Mouse (Mus musculus) heart, adult 2 months (tissue): ENCODE measurements at regions not wholly inside any gene's neighbourhood (a gene's known extent, or its start where the extent isn't known, plus 50 kb on each side); places are given as distances from the start of the nearest gene placed in this dataset.

ENCODE experiments used
- DNase-seq, 2 experiments: peaks; one replicate each; pipeline ENCODE4 v3.0.0; 2021
- H3K27ac ChIP-seq: fragments of 200-600 bp; 2 replicates; pipeline ENCODE4 v1.8.1; 2022
- H3K27me3 ChIP-seq: fragments of 200-500 bp; 2 replicates; pipeline ENCODE4 v1.6.1; 2012; ENCODE audit warnings: mild to moderate bottlenecking, low read length, inconsistent platforms, mixed read lengths; ENCODE audit not compliant: control insufficient read depth, insufficient read depth
- H3K36me3 ChIP-seq: fragments of 200-500 bp; 2 replicates; pipeline ENCODE4 v1.6.1; 2012; ENCODE audit warnings: low read length, inconsistent platforms; ENCODE audit not compliant: control insufficient read depth, insufficient read depth
- H3K4me1 ChIP-seq: fragments of 200-500 bp; 2 replicates; pipeline ENCODE4 v1.6.1; 2011; ENCODE audit warnings: low read length; ENCODE audit not compliant: control insufficient read depth, insufficient read depth
- H3K4me3 ChIP-seq: fragments of 200-600 bp; 2 replicates; pipeline ENCODE4 v1.8.1; 2022
- H3K79me2 ChIP-seq: fragments of 200-500 bp; replicated peaks from 2 replicates; pipeline ENCODE4 v1.6.1; 2012; ENCODE audit warnings: mild to moderate bottlenecking, inconsistent platforms, low read length, moderate library complexity, mixed read lengths; ENCODE audit not compliant: control insufficient read depth, insufficient read depth
- H3K9ac ChIP-seq: fragments of 200-500 bp; 2 replicates; pipeline ENCODE4 v1.6.1; 2012; ENCODE audit warnings: low read depth, mild to moderate bottlenecking, control low read depth, inconsistent platforms, low read length, mixed read lengths
- CTCF ChIP-seq: fragments of 200-600 bp; IDR thresholded peaks from 2 replicates; pipeline ENCODE4 v1.8.1; 2022; ENCODE audit warnings: antibody characterized with exemption, mild to moderate bottlenecking, moderate library complexity
- EP300 ChIP-seq: fragments of 200-500 bp; IDR thresholded peaks from 2 replicates; pipeline ENCODE4 v1.6.1; 2011; ENCODE audit warnings: low read depth, low read length, control low read depth; ENCODE audit not compliant: insufficient read depth
- POLR2A ChIP-seq: fragments of 200-500 bp; IDR thresholded peaks from 2 replicates; pipeline ENCODE4 v1.6.1; 2011; ENCODE audit warnings: mild to moderate bottlenecking, low read depth, low read length, control low read depth; ENCODE audit not compliant: insufficient read depth
- WGBS: fragments of 180-500 bp; shearing (Covaris S2); methylation state at CpG from one replicate; pipeline ENCODE4 v1.1.7; 2018; 5-methylcytosine and 5-hydroxymethylcytosine counted together
- intact Hi-C: fragments of 180-260 bp; cut with DNase I; formaldehyde crosslinking; loops from one replicate; pipeline ENCODE4 v1.15.1; 2025

DNA sequence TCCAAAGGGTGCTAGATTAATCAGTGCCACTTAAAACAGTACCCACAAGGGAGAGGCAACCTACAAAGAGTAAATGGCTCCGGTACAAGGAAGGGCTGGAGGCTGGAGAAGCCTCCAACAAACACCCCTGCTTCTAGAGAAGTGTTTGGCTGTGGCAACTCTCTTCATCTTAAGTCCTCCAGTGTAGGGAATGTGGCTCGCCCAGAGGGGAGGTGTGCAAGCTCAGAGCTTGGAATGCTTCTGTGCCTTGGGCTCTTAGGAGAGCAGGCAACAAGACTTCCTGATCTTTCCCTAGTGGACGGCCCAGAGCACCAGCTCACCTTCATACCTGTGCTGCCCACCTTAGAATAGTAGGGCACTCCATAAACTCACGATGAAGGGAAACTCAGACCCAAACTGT, 92.4 kb downstream of the Fam53a start:
- H3K4me1 ChIP-seq = no peaks in the 10 kb centered on the region
- TF ChIP-seq POLR2A (no peak), EP300 (no peak), CTCF (no peak)
- H3K4me3 ChIP-seq = no peak overlapping the region
- no peak overlapping the region for H3K27ac ChIP-seq
- no peak overlapping the region for H3K9ac ChIP-seq
- DNase-seq = no peak
- WGBS = 69% methylated on average over 4 of the region's 4 CpGs
- H3K79me2 ChIP-seq = no peaks in the 10 kb centered on the region
- intact Hi-C loops = no loop called here
- H3K27me3 ChIP-seq = peaks cover 2% of the 10 kb centered on the region; the same call in 1 of the 2 replicates
- H3K36me3 ChIP-seq = no peaks in the 10 kb centered on the region

DNA sequence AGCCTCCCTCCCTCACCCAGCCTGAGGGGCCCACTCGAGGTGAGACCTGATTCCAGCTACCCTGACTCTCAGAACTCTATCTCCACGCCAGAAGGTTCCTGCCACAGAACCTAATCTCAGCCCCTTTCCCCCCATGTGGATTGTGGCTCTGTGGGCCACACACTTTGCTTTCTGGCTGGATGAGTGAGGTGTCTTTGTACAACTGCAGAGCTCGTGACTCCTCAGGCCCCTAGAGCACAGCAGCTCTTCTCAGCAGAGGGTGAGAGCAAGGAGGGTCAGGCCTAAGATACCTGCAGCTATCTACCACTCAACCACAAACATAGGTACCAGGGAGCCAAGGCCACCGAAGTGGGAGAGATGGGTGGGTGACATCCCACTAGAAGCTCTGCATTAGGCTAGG, 93.2 kb downstream of the Fam53a start:
- no peak for DNase-seq
- no peak for TF ChIP-seq POLR2A
- TF ChIP-seq CTCF = no peak
- no peak for TF ChIP-seq EP300
- Histone ChIP-seq H3K4me3 (no peak overlapping the region), H3K9ac (no peak overlapping the region), H3K4me1 (no peaks in the 10 kb centered on the region), H3K36me3 (no peaks in the 10 kb centered on the region), H3K27ac (no peak overlapping the region), H3K79me2 (no peaks in the 10 kb centered on the region), H3K27me3 (peaks cover 2% of the 10 kb centered on the region; the same call in 1 of the 2 replicates)
- intact Hi-C loops = no loop called here
- 71% methylated on average over 4 of the region's 4 CpGs for WGBS

DNA sequence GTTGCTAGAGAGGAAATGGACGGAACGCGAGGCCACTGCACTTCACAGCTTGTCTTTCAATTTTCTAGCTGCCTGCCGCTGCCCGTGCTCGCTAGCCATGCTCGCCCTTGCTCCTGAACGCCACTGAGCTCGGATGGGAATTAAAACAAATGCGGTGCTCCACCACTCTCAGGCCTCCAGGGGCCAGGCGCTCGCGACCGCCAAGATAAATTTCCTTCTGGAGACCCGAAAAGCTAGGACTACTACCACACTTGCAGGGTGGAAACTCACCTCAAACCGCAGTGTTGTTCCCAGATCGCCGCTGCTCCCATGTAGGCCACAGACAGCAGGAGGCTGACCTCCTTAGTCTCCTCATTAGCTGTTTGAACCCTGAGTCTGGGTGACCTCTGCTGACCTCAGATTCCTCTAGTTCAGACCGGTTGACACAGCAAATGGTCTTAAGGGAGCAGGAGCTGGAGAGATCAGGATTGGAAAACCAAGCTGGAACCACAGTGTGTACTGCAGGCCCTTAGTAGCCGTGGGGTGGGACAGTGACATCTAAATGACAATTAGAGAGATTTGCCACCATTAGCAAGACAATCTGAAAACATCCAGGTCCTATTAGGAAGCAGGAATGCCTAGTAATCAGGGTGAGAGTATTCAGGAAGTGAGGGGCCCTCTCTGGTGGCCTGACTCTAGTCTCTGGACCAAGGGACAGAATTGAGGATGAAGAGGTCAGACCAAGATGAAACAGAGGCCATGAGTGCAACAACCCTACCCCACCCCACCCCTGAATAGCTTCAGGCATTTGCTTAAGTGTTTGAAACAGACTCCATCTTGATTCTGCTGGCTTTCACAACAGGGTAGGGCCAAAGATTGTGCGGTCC, 94.1 kb downstream of the Fam53a start:
- WGBS = 34% methylated on average over 21 of the region's 21 CpGs
- no peak overlapping the region for H3K4me3 ChIP-seq
- H3K4me1 ChIP-seq = no peaks in the 10 kb centered on the region
- intact Hi-C loops = no loop called here
- peaks cover 2% of the 10 kb centered on the region; the same call in 1 of the 2 replicates for H3K27me3 ChIP-seq
- no peak overlapping the region for H3K9ac ChIP-seq
- TF ChIP-seq EP300 = no peak
- no peak for TF ChIP-seq POLR2A
- no peak for TF ChIP-seq CTCF
- no peak overlapping the region for H3K27ac ChIP-seq
- H3K36me3 ChIP-seq = no peaks in the 10 kb centered on the region
- DNase-seq = no peak
- H3K79me2 ChIP-seq = no peaks in the 10 kb centered on the region

GRCm38 (mm10) chr5:33534345-33534744, 95.1 kb downstream of the Fam53a start:
- Histone ChIP-seq H3K36me3 (no peaks in the 10 kb centered on the region), H3K9ac (no peak overlapping the region), H3K27me3 (peaks cover 2% of the 10 kb centered on the region; the same call in 1 of the 2 replicates), H3K4me3 (no peak overlapping the region), H3K79me2 (no peaks in the 10 kb centered on the region), H3K4me1 (no peaks in the 10 kb centered on the region), H3K27ac (no peak overlapping the region)
- intact Hi-C loops = no loop called here
- no peak for DNase-seq
- WGBS = 24% methylated on average over 13 of the region's 13 CpGs
- no peak for TF ChIP-seq CTCF
- no peak for TF ChIP-seq POLR2A
- TF ChIP-seq EP300 = no peak

GRCm38 (mm10) chr5:33533185-33533584, 96.2 kb downstream of the Fam53a start:
- H3K36me3 ChIP-seq = no peaks in the 10 kb centered on the region
- no peak overlapping the region for H3K27ac ChIP-seq
- WGBS = 92% methylated on average over 4 of the region's 4 CpGs
- H3K27me3 ChIP-seq = peaks cover 2% of the 10 kb centered on the region; the same call in 1 of the 2 replicates
- intact Hi-C loops = no loop called here
- H3K9ac ChIP-seq = no peak overlapping the region
- TF ChIP-seq POLR2A (no peak), CTCF (no peak), EP300 (no peak)
- DNase-seq = no peak
- no peaks in the 10 kb centered on the region for H3K4me1 ChIP-seq
- no peaks in the 10 kb centered on the region for H3K79me2 ChIP-seq
- no peak overlapping the region for H3K4me3 ChIP-seq

DNA sequence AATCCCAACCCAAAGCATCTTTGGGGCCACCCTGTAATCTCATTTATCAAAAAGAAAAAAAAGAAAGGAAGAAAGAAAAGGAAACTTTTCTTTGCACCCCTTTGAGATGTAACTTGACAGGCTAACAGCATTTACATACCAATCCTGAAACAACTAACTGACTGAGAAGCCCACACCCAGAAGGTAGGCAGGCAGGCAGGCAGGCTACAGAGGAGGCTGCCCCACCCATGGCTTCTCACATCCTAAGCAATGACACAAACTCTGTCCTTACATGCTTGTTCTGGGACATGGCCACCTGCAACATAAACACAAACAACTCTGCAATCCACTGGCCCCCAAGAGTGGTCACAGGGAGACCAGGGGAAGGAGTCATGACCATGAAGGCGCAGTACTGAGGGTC, 97.5 kb upstream of the Nkx1-1 start:
- H3K27me3 ChIP-seq = peaks cover 2% of the 10 kb centered on the region; the same call in 1 of the 2 replicates
- H3K79me2 ChIP-seq = no peaks in the 10 kb centered on the region
- DNase-seq = no peak
- 100% methylated on average over 1 of the region's 1 CpGs for WGBS
- no peak overlapping the region for H3K27ac ChIP-seq
- no peaks in the 10 kb centered on the region for H3K4me1 ChIP-seq
- no peak overlapping the region for H3K9ac ChIP-seq
- no peak for TF ChIP-seq EP300
- TF ChIP-seq POLR2A = no peak
- TF ChIP-seq CTCF = no peak
- no peak overlapping the region for H3K4me3 ChIP-seq
- no peaks in the 10 kb centered on the region for H3K36me3 ChIP-seq
- intact Hi-C loops = no loop called here
